Mouse (Mus musculus) cerebellum, adult 2 months (tissue): ENCODE measurements around the gene Cadps.

ENCODE experiments used
- CTCF ChIP-seq: fragments of 200-500 bp; IDR thresholded peaks from 2 replicates; pipeline ENCODE4 v1.5.1; 2011; ENCODE audit warnings: low read depth, mild to moderate bottlenecking, control low read depth, low read length, moderate library complexity, borderline replicate concordance; ENCODE audit not compliant: insufficient read depth
- POLR2A ChIP-seq: fragments of 200-500 bp; IDR thresholded peaks from 2 replicates; pipeline ENCODE4 v1.6.1; 2011; ENCODE audit warnings: low read length, control low read depth, borderline replicate concordance; ENCODE audit not compliant: insufficient read depth

- TF ChIP-seq CTCF (no peak), POLR2A (no peak)
These were observed 445.0 kb downstream of the Cadps start for GRCm38 (mm10) chr14:12377883-12378282.
